Mouse (Mus musculus): ENCODE measurements around the gene Lcn5. TPM values are rescaled to one million over a fixed set of nuclear protein-coding genes. Genes with fewer than 3 reads are reported as not detected.
A peak's percentile ranks its signal among the peaks of the same experiment; 100 is the strongest.
"Not testable (repeated sequence)": the region's sequence is repeated elsewhere in the genome, so short reads cannot be mapped to it uniquely, and the experiment has no call there.

Lcn5 gene
- total RNA-seq, 4 experiments from 2014 or later: not detected

DNA sequence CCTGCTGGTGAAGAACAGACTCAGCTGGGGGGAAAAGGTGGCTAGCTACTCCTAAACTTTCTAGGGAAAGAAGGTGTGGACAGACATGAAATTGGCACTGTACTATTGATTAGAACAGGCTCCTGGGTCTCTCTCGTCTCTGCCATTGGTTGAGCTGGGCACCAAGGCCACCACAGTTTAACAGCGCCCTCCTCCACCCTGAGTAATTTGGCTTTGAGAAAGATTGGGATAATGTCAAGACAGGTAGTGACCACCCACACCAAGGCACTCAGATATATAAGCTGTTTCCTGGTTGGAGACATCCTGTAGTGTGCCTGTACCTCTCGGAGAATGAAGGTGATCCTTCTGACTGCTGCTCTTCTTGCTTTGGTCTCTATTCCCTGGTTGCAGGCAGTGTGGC lies 18.7 kb downstream of the Lcn5 start, which contains the start of gene Lcn6:
Gene Lcn6 (plus strand): TSS at position 301 of the 400 bp plus-strand sequence.
- DNase-seq (ENCODE audit: low spot score in 2 of 2): no peak

DNA sequence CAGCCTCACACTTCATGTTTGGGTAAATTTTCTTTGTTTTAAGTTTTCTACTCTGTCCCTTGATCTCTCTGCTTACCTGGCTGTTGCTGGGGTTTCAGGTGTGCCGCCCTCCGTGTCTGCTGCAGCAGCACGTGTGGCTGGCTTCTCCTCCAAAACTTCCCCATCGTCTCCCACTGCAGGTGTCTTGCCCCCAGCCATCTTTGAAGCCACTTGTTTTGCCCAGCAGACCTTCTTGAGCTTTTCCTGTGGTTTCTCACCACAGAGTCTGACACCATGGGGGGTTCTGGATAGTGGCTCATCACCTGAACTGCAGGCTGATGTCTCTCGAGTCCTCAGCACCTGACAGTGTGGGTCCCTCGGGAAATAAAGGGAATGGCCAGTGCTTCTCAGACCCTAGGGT lies 21.8 kb downstream of the Lcn5 start:
- DNase-seq (ENCODE audit: low spot score in 2 of 2): no peak

DNA sequence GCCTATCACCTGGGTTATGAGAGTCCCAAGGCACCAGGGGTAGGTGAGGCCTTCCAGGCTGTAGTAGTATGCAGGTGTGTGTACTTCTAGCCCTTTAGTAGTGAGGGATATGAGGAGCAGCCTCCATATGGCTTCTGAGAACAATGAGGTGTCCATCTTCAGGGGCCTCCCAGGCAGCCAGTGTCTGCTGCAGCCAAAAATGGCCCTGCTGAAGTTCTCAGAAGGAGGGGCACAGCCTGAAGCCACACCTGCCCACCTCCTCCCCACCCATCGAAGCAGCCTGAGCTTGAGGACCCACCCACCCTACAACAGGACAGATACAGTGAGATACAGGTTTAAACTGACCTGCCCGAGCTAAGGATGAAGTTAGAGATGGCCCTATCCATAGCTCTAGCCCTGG lies 24.7 kb downstream of the Lcn5 start, which contains the start of gene Lcn10:
Gene Lcn10 (plus strand): TSS at position 301 of the 400 bp plus-strand sequence.
- no peak for DNase-seq (ENCODE audit: low spot score in 2 of 2)

DNA sequence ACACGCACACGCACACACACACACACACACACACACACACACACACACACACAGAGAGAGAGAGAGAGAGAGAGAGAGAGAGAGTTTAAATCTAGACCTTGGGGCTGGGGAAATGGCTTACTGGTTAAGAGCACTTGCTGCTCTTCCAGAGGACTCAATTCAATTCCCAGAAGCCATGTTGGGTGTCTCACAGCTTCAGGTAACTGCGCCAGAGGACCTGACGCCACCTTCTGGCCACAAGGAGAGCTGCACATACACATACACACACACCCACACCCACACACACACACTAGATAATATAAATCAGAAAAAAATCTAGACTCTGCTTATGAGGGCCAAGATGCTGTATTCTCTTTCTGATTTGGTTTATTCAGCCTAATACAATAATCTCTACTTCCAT lies 29.2 kb downstream of the Lcn5 start:
- no peak for DNase-seq (ENCODE audit: low spot score in 2 of 2)

DNA sequence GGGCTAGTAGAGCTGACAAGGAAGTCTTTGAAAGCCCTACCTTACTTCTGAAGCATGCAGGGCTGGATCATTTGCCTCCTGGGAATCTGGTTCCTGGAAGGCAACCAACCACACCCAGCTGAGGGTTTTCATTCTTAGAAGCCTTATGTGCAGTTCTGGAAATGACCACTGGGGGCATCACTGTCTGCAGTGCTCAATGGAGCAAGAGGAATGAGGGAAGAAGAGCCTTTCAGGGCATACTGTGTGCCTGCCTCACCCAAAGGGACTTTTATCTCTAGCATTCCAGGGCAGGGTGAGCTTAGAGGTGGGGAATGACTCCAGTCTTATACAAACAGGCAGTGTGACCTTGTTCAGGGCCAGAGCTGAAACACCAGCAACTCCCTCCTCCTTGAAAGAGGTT lies 36.9 kb downstream of the Lcn5 start:
- peak in 1 of 2 experiments; percentile 30 for DNase-seq (ENCODE audit: low spot score in 2 of 2)

DNA sequence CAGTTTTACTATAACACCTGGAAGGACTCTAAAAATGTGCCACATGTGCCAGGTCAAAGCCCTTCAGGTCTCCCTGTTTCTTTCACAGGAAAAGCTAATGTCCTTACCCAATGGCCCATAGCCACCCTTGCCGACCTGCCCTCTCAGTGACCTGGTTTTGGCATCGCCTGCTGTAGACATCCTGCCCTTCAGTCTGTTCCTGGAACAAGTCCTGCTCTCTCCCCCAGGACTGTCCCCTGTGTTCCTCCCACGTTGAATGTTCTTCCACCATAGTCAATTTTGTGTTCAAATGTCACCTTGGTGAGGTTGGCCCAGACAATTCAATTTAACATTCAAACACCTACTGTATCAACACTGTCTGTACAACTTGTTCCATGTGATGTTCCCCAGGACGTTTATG lies 39.2 kb downstream of the Lcn5 start:
- no peak for DNase-seq (ENCODE audit: low spot score in 2 of 2)

DNA sequence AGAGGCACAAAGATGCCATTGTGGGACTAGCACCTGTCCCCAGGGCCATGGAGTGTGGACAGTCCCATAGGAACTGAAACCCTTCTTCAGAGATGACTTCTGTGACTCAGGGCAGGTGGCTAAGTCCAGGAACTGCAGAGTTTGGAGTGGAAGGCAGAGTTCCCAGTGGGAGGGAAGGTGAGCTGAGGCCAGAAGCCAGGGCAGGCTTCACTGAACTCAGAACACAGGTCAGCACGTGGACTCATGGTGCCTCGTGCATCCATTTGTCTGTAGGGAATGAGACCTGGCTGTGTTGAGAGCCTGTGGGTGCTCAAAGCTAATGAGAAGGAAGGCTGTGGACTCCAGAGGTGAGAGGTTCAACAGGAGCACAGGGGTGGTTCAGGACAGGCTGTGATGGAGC lies 40.9 kb downstream of the Lcn5 start:
- DNase-seq (ENCODE audit: low spot score in 2 of 2): no peak

DNA sequence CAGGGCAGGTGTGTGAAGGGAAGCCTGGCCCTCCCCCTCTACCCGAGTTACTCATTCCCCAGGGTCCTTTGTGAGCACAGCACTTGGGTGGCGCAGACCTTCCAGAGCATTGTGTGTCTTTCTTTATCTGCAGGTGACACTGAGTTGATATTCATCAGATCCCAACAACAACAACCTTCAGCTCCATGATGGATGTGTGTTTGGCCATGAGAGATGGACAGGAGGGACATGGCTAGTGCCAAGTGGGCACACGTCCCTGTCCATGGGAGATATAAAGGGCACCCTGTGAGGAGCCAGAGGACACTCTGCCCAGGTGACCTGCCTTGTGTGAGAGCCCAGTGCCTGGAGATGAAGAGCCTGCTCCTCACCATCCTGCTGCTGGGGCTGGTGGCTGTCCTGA lies 42.0 kb downstream of the Lcn5 start, which contains the start of gene Obp2a:
Gene Obp2a (plus strand): TSS at position 301 of the 400 bp plus-strand sequence.
- not testable (repeated sequence) for DNase-seq (ENCODE audit: low spot score in 2 of 2)

DNA sequence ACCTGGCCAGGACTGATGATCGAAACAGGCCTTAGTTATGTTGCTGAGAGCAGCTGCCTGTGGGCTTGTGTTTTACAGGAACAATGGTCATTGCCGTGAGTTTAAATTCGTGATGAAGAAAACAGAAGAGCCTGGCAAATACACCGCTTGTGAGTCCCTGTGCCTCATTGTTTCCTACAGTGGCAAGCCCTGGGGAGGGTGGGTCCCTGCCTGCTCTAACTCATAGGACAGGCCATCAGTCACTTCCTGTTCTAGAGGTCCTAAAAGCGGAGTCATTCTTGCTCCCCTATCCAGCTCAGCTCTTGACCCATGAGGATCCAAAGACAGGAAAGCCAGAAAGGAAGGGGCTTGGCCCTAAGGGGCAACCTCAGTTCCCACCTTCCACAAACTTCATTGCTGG lies 43.2 kb downstream of the Lcn5 start:
- DNase-seq (ENCODE audit: low spot score in 2 of 2): no peak

DNA sequence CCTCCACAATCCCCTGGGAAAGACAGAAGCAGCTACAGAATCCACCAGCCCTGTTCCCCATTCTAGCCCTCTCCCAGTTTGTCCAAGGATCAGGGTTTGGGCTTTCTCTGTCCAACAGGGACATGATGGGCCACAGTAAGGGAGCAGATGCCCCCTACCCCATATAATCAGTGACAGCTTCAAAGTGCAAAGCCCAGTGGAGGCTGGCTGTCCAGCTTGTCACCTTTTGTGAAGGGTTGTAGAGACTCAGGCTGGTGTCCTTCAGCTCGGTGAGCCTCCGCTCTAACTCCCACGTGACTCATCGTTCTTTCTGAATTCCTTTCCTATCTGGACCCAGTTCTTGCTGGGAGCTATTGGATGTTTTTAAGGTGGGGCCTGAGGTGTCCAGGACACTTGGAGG lies 46.0 kb downstream of the Lcn5 start:
- DNase-seq (ENCODE audit: low spot score in 2 of 2): no peak

DNA sequence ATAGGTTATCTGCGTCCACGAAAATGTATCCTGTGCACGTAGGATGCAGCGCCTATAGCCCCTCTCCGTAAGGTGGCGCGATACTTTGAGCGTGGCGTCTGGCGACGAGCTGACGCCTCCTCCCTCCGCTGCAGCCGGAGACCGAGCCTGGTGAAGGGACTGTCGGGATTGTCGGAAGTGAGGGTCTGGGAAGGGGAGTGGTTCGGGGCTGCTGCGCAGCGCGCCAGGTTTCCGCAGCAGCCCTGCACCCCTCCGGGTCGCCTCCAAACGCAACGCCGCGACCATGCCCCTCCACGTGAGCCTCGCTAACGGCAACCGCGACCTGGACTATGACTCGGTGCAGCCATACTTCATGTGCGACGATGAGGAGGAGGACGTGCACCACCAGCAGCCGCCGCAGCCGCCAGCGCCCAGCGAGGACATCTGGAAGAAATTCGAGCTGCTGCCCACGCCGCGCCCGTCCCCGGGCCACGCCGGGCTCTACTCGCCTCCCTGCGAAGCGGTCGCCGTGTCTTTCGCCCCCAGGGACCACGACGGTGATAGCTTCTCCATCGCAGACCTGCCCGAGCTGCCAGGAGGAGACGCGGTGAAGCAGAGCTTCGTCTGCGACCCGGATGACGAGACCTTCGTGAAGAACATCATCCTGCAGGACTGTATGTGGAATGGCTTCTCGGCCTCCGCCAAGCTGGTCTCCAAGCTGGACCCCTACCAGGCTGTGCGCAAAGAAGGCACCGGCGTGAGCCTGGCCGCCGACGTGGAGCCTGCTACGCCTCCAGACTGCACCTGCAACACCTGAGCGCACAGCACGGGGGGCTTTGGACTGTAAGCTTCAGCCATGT lies 49.1 kb downstream of the Lcn5 start, which contains the start of gene Bmyc:
Gene Bmyc (plus strand): TSS at position 97 of the 839 bp plus-strand sequence.
- DNase-seq (ENCODE audit: low spot score in 2 of 2): peak; percentile 71 to 86

DNA sequence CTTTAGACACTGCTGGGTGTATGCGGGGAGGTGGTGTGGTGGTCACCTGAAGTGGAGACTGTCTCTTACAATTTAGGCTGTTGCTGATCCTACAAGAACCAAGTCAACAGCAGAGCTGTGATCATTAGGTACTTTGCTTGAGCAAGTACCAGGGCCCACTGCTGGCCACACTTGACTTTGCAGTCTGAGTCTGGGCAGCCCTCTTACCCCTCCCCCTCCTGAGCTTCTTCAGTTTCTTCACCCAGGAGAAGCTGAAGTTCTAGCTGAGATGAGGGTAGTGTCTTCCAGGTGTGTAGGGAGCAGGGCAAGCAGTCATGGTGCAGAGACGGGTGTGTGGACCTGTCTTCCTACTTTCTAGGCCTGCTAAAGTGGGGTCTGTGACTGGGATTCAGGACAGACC lies 50.4 kb downstream of the Lcn5 start:
- DNase-seq (ENCODE audit: low spot score in 2 of 2): peak in 1 of 2 experiments; percentile 45

DNA sequence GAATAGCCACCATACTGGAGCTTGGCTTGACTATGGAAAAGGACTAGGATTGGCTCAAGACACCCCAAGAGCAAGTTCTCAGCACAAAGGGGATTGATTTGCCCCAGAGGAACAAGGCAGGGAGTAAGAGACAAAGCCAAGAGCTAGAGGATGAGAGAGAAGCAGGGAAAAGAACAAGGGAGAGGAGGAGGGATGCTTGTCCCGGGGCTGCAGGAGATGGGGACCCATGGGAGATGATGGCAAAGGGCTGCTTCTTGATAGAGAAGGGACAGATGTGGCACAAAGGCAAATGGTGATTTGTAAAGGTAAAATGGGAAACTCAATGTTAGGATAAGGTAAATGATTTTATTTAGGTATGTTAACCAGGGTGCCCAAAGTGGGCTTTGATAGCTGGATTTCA lies 51.3 kb downstream of the Lcn5 start:
- DNase-seq (ENCODE audit: low spot score in 2 of 2): not testable (repeated sequence)

DNA sequence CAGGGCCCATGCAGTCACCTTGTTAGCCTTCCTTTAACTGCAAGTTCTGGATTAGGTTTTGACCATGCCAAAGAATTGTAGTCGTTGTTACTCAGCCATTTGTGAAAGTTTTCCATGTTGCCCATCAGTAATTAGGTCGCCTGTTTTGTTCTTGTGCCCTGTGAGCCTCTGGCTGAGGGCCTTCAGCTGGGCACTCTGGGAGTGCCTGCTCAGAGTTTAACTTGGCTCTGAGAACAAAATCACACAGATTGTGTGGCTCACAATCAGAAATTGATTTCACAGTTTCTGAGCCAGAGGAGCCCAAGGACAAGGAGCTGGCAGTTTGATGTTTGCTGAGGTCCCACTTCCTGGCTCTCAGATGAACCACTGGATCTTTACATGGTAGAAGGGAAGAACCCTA lies 52.0 kb downstream of the Lcn5 start:
- not testable (repeated sequence) for DNase-seq (ENCODE audit: low spot score in 2 of 2)

Other genes with a start within 250 kb of the Lcn5 start
- under 1 TPM in 2 of 4 experiments, not detected in 2; 0.40 to 0.84 TPM for gene Fut7, start 234.7 kb upstream of the Lcn5 start, total RNA-seq (2022)
- 100 to 1,000 TPM; 176 to 185 (median 183) TPM for gene Abca2, start 229.2 kb upstream of the Lcn5 start, total RNA-seq (2022)
- 1 to 10 TPM in 2 of 4 experiments, not detected in 2; 1.2 to 1.6 TPM for gene Clic3, start 201.1 kb upstream of the Lcn5 start, total RNA-seq (2022)
- gene Paxx, start 196.9 kb upstream of the Lcn5 start, total RNA-seq (2022): 10 to 100 TPM; 67.2 to 88.0 (median 78.1) TPM
- gene Ptgds, start 187.9 kb upstream of the Lcn5 start, total RNA-seq (2022): 1,000 to 10,000 TPM; 1,862 to 2,386 (median 2,226) TPM
- not detected for gene Lcn12, start 164.0 kb upstream of the Lcn5 start, total RNA-seq (2022)
- 100 to 1,000 TPM; 105 to 121 (median 113) TPM for gene Fbxw5, start 157.2 kb upstream of the Lcn5 start, total RNA-seq (2022)
- 1 to 10 TPM in 3 of 4 experiments, under 1 TPM in 1; 0.86 to 1.9 (median 1.6) TPM for gene C8g, start 156.2 kb upstream of the Lcn5 start, total RNA-seq (2022)
- 10 to 100 TPM; 10.3 to 11.9 (median 10.4) TPM for gene Traf2, start 111.0 kb upstream of the Lcn5 start, total RNA-seq (2022)
- gene Edf1, start 100.1 kb upstream of the Lcn5 start, total RNA-seq (2022): 100 to 1,000 TPM; 123 to 209 (median 170) TPM
- gene Mamdc4, start 83.1 kb upstream of the Lcn5 start, total RNA-seq (2022): 1 to 10 TPM in 3 of 4 experiments, under 1 TPM in 1; 0.46 to 3.1 (median 1.7) TPM
- gene Phpt1, start 82.7 kb upstream of the Lcn5 start, total RNA-seq (2022): 10 to 100 TPM; 57.8 to 72.0 (median 64.7) TPM
- gene Ajm1, start 76.2 kb upstream of the Lcn5 start, total RNA-seq (2022): 10 to 100 TPM; 86.8 to 96.3 (median 92.7) TPM
- 100 to 1,000 TPM; 135 to 160 (median 145) TPM for gene Rabl6, start 49.4 kb upstream of the Lcn5 start, total RNA-seq (2022)
- gene Ccdc183, start 40.3 kb upstream of the Lcn5 start, total RNA-seq (2022): not detected
- 10 to 100 TPM; 21.0 to 30.4 (median 22.8) TPM for gene Tmem141, start 35.9 kb upstream of the Lcn5 start, total RNA-seq (2022)
- gene Fcna, start 29.9 kb upstream of the Lcn5 start, total RNA-seq (2022): 1 to 10 TPM in 2 of 4 experiments, under 1 TPM in 2; 0.46 to 1.2 (median 0.80) TPM
- not detected for gene Lcn8, start 4.8 kb upstream of the Lcn5 start, total RNA-seq (2022)
- gene Lcn6, start 18.8 kb downstream of the Lcn5 start, total RNA-seq (2022): not detected
- not detected for gene Lcn10, start 24.8 kb downstream of the Lcn5 start, total RNA-seq (2022)
- not detected for gene Obp2a, start 42.1 kb downstream of the Lcn5 start, total RNA-seq (2022)
- gene Bmyc, start 48.8 kb downstream of the Lcn5 start, total RNA-seq (2022): 100 to 1,000 TPM in 2 of 4 experiments, 10 to 100 TPM in 2; 86.5 to 102 (median 95.1) TPM
- gene Obp2b, start 79.1 kb downstream of the Lcn5 start, total RNA-seq (2022): under 1 TPM in 2 of 4 experiments, not detected in 2; 0.72 to 0.74 TPM
- not detected for gene Lcn3, start 107.6 kb downstream of the Lcn5 start, total RNA-seq (2022)
- not detected for gene Lcn11, start 119.1 kb downstream of the Lcn5 start, total RNA-seq (2022)
- gene Gm13539, start 124.3 kb downstream of the Lcn5 start, total RNA-seq (2022): not detected
- not detected for gene Glt6d1, start 157.9 kb downstream of the Lcn5 start, total RNA-seq (2022)
- gene Lcn9, start 165.2 kb downstream of the Lcn5 start, total RNA-seq (2022): not detected
- not detected for gene Sohlh1, start 189.3 kb downstream of the Lcn5 start, total RNA-seq (2022)
- gene Kcnt1, start 205.8 kb downstream of the Lcn5 start, total RNA-seq (2022): 100 to 1,000 TPM; 132 to 138 (median 136) TPM

Measured in left cerebral cortex, adult 8-10 months (tissue).